Mouse (Mus musculus): ENCODE measurements around the gene St3gal3.

Gene St3gal3

GRCm38 (mm10) chr4:117908834-117909453 is 225.8 kb downstream of the St3gal3 start:
- DNase-seq (ENCODE audit: extremely low spot score, low read depth, low spot score), result no peak

- no peak for DNase-seq (ENCODE audit: extremely low spot score, low read depth, low spot score)
Measured at GRCm38 (mm10) chr4:117906196-117906595, 228.5 kb downstream of the St3gal3 start.

GRCm38 (mm10) chr4:117904761-117905160 is 230.0 kb downstream of the St3gal3 start:
- DNase-seq (ENCODE audit: extremely low spot score, low read depth, low spot score), result no peak

GRCm38 (mm10) chr4:117904094-117904493 is 230.6 kb downstream of the St3gal3 start:
- DNase-seq (ENCODE audit: extremely low spot score, low read depth, low spot score), result no peak

DNA sequence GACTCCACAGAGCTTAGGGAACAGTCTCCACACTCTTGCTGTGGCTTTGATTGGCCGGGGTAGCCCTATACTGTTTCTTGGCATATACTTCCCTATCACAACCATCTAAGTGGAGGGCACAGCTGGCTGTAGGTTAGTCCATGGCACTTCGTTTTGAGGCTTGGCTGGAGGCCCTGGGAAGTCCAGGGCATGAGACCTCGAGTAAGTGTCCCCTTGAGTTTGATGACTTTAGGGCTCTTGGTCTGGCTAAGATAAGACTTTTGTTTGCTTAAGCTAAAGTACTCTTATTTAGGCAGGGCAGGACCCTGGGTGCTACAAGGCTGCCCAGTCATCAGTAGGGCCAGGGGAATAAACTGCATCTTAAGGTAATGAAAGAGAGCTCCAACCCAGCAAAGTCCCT is 236.6 kb downstream of the St3gal3 start:
- no peak for DNase-seq (ENCODE audit: extremely low spot score, low read depth, low spot score)

GRCm38 (mm10) chr4:117896031-117896430 is 238.7 kb downstream of the St3gal3 start:
- DNase-seq (ENCODE audit: extremely low spot score, low read depth, low spot score), result no peak

DNA sequence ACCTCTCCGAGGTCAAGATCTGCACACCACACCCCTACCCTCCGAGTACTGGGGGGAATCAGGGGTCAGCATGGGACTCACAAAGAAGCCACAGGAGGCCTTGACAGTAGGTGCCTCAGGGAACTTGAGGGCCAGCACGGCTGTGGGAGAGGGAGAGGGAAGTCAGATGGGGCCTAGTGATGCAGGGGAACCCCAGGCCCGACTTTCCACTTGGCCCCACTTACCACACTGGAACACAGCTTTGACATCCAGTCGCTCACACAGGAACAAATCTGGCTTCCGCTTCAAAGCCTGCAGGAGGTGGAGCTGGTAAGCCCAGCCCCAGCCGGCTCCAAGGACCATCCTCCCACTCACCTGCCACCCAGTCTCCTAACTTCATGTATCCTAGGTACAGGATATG is 239.4 kb downstream of the St3gal3 start:
- DNase-seq (ENCODE audit: extremely low spot score, low read depth, low spot score), result no peak

DNA sequence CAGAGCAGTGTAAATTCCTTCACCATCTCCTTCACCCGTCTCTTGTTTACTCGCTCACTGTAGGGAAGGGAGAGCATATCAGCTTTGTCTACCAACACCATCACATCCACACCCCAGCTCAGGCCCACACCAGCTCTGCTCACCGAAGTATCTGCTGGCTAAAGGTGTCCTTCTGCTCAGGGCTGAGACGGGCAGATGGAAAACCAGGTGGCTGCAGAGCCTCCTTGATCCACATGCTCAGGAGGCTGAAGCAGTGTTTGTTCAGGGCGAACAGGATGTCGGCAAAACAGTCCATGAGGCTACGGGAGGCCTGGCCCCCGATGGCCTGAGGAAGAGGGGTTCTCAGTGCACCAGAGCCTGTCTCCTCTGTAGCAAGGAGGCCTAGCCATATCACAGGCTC is 240.1 kb downstream of the St3gal3 start:
- no peak for DNase-seq (ENCODE audit: extremely low spot score, low read depth, low spot score)

- DNase-seq (ENCODE audit: extremely low spot score, low read depth, low spot score), result no peak
Measured at GRCm38 (mm10) chr4:117893376-117893775, 241.3 kb downstream of the St3gal3 start.

- peak; percentile 88 for DNase-seq (ENCODE audit: extremely low spot score, low read depth, low spot score)
Measured at GRCm38 (mm10) chr4:117891738-117892161, 243.0 kb downstream of the St3gal3 start, which contains the start of gene Dph2. Dph2 (minus strand) TSS chr4:117892032.

DNA sequence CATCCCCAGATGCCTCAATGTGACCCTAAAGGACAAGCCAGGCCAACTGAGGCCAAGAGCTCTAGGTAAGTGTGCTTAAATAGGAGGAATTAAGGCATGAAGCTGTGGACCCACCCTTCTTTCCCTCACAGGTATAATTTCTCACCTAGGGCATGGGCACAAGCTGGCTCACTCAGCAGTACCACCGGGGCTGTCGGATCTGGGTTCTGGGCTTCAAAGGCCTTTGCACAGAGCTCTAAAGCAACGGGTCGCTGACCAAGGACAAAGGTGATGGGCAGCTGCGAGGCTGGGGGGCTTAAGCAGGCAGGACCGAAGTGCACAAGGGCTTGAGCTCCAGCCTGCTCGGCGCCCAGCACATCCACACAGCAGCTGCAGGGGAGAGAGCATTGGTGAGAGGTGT is 244.0 kb downstream of the St3gal3 start:
- DNase-seq (ENCODE audit: extremely low spot score, low read depth, low spot score), result no peak

- no peak for DNase-seq (ENCODE audit: extremely low spot score, low read depth, low spot score)
Measured at GRCm38 (mm10) chr4:117890031-117890430, 244.7 kb downstream of the St3gal3 start.

GRCm38 (mm10) chr4:117889471-117889870 is 245.2 kb downstream of the St3gal3 start:
- DNase-seq (ENCODE audit: extremely low spot score, low read depth, low spot score), result no peak

DNA sequence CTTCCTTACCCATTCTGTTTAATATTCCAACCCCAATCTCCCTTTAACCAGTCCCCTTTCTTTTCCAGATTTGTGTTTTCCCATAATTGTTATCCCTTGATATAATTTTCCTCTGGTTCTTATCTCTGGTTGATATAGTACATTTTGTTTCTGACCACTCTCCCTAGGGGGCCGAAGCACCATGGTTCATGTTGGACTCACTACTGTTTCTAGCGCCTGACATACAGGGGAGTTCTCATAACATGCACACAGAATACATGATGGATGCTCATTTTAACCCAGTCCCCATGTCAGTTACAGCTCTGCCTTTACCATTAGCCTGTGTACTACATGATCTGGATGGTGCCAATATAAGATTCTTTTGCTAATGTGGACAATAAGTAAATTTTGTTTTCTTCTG is 246.8 kb downstream of the St3gal3 start:
- no peak for DNase-seq (ENCODE audit: extremely low spot score, low read depth, low spot score)

DNA sequence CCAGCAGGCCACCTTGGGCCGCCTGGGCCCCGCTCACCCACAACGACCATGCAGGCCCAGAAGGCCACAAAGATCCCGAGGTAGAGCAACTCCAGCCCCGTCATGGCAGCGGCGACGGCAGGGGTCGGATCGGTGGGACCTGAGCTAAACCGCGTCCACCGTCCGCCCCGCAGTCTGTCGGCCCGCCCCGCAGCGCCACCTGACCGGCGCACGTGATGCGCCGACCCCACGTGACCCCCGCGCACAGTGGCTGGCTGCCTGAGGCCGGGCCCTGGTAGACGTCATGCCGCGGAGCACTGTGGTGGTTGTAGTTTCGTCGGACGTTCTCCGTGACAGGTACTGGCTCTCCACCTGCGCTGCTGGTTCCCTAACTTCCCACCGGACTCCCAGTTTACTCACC is 247.6 kb downstream of the St3gal3 start, which contains the start of gene Atp6v0b:
Gene Atp6v0b (minus strand): TSS at position 201 of the 400 bp plus-strand sequence.
- peak; percentile 53 for DNase-seq (ENCODE audit: extremely low spot score, low read depth, low spot score)

GRCm38 (mm10) chr4:117886644-117887043 is 248.1 kb downstream of the St3gal3 start:
- DNase-seq (ENCODE audit: extremely low spot score, low read depth, low spot score), result no peak

DNA sequence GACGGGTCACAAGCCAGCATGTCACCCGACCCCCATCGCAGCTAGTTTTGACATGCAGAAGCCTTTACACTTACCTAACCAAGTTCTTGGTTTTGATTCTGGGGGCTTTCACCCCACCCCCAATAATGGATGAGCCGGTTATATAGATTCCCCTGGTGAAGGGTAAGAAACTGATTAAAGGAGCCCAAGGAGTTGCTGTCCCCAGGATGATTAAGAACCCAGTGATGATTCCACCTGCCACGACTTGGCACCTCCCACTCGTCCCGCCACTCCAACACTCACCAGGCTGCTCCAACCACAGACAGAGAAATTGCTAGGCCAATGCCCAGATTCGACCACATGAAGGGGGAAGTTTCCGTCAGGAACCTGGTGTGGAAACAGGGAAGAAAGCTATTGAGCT is 248.7 kb downstream of the St3gal3 start:
- DNase-seq (ENCODE audit: extremely low spot score, low read depth, low spot score), result no peak

DNA sequence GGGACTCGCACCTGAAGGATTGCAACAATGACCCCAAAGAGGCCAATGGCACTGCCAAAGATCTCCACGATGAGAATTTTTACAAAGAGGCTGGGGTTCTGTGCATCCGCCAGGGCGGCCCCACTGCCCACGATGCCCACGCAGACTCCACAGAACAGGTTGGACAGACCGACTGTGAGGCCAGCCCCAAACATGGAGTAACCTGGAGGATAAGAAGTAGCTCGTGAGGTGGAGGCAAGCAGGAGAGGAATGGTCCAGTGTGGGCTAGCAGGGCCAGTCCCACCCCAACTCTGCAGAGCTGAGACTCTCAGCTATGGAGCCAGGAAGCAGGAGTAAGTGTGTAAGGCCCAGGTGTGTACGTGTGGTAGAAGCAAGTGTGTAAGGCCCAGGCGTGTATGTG is 249.6 kb downstream of the St3gal3 start:
- no peak for DNase-seq (ENCODE audit: extremely low spot score, low read depth, low spot score)

- no peak for DNase-seq (ENCODE audit: extremely low spot score, low read depth, low spot score)
Measured at GRCm38 (mm10) chr4:117884146-117884545, 250.6 kb downstream of the St3gal3 start.

DNA sequence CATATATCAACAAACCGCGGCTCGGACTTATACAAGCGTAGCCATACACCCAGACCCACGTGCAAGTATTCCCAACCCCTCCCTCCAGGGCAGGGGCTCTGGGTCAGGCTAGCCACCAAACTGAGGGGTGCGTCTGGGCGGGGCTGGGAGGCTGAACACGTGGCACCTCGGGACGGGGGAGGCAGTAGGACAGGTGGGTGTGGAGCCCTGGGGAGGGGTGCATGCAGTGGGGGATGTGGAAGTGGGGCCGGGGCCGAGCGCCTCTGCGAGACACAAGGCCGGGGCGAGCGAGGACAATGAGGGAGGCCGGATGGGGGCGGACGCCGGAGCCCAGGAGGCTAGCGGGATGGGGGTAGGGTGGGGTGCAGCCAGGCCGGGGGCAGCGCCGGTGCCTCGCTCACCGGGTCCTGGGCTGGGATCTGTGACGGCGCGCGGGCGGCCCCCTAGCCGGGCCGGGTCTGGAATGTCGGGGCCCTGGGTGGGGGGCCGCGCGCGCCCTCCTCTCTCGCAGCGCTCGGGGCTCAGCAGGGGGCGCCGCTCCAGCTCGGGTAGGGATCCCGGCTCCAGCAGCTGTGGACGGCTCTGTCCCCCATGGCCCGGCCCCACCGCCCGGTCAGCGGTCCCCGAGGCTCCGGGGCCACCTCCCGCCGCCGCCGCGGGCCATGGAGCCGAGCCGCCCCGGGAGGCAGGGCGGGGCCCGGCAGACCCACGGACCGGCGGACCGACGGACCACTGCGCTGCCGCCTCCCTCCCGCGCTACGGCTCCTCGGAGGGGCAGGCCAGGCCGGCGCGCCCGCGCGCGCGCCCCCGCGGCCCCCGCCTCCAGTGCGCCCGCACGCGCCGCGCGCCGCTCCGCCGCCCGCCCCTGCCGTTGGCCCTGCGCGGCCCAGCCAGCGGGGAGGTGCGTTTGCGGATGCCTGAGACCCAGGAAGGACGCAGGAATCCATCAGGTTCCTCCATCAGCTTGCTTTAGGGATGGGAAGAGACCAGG is 251.7 kb downstream of the St3gal3 start, which contains the start of gene B4galt2:
Gene B4galt2 (minus strand): TSS at position 787 of the 991 bp plus-strand sequence.
- DNase-seq (ENCODE audit: extremely low spot score, low read depth, low spot score), result no peak
